Mouse (Mus musculus) mature B cell (primary cell): Measurements from ENCODE around the gene Tshz2.

Source experiments
- in situ Hi-C: fragments of 300-500 bp; cut with MboI; formaldehyde crosslinking; loops from 2 replicates; pipeline ENCODE4 v1.14.3; 2019

Tshz2 gene

DNA sequence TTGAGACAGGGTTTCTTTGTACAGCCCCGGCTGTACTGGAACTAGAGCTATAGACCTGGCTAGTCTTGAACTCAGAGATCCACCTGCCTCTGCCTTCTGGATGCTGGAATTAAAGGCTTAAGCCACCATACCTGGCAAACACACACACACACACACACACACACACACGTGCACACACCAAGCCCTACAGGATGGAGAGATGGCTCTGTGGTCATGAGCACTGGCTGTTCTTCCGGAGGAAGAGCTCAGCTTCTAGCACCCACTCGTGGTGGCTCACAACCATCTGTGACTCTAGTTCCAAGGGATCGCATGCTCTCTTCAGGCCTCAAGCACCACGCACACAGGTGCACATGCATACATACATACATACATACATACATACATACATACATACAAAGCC lies 471.6 kb downstream of the Tshz2 start:
- in situ Hi-C loops, result no loop called here

DNA sequence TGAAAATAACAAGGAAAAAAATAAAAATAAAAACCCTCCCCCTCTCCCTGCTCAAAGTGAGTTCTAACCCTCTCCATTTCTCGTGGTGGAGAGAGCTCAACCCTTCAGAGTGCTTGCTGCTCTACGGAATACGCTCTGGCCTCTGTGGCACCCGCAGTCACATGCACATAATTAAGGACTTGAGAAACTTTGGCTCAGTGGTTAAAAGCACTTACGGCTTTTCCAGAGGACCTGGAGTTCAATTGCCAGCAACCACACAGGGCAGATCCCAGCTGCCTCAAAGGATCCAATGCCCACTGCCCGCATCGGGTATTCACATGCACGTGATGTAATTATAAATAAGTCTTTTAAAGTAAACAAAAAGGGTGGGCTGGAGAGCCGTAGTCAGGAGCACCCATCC lies 473.2 kb downstream of the Tshz2 start:
- in situ Hi-C loops, result no loop called here

- in situ Hi-C loops, result no loop called here
Observed at GRCm38 (mm10) chr2:170107791-170108190, 475.0 kb downstream of the Tshz2 start.

- in situ Hi-C loops, result no loop called here
Observed at GRCm38 (mm10) chr2:170109528-170109927, 476.7 kb downstream of the Tshz2 start.

- in situ Hi-C loops, result loop anchor here (10.0 kb wide), 1 partner anchor 224 kb away; no protein-coding TSS in a partner anchor
Observed at GRCm38 (mm10) chr2:170110306-170110705, 477.5 kb downstream of the Tshz2 start.

- in situ Hi-C loops, result loop anchor here (10.0 kb wide), 1 partner anchor 218 kb away; no protein-coding TSS in a partner anchor
Observed at GRCm38 (mm10) chr2:170116704-170117281, 484.0 kb downstream of the Tshz2 start.

DNA sequence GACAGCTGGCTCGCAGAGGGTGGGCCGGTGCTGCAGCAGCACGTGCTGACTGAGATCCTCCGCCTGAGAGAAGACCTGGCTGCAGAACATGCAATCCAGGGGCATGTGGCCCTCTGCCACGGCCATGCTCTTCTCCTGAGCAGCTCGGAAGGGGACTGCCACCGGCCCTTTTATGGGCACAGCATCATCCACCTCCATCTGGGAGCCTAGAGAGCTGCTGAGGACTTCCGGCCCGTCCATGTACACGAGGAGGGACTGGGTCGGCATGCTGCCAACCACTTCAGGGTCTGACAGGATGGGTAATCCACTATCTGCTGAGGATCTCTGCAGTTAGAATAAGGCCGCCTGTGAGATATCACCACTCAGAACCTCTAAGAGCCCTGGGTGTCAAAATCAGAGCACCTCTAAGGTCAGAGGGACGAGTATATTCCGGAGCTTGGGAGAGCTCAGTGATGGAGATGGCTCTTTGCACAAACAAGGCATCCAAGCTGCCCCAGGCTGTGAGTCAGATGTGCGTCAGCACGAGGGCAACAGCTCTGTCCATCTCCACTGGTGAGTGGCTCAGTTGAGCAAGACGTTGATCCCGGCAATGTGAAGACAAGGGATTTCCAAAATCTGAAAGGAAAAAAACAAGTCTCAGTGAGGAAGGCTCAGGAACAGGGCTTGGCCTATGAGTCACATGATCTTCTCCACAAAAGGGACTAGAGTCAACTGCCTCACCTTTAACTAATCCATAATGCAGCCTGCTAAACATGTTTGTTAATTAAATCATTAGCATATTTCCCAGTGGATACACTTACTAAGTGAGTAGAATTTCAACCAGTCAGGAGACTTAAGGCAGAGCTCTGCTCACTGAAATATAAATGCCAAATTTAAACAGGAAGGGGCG lies 487.6 kb downstream of the Tshz2 start:
- in situ Hi-C loops, result no loop called here
